Mouse (Mus musculus) ovary, postnatal 14 days (tissue): ENCODE data around the gene Gsap.
"Not testable (repeated sequence)": the region's sequence is repeated elsewhere in the genome, so short reads cannot be mapped to it uniquely, and the experiment has no call there.

Experiments used
- DNase-seq: peaks from one replicate; pipeline ENCODE4 v3.0.0; 2022; ENCODE audit warnings: low spot score

Gene Gsap

DNA sequence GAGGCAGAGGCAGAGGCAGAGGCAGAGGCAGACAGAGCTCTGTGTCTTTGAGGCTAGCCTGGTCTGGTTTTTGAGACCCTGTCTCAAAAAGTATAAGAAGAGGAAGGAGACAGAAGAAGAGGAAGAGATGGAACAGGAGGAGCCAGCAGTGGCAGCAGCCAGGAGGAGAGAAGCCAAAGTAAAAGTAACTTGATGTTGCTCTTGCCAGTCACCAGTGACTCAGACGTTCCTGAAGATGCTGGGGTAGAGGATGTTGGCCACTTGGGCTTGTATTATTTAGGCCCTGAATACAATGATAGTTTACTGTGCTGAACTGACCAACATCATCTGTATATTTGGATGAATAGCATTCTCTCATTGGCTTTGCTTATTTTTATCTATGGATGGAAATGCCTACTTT lies 142.5 kb downstream of the Gsap start:
- no peak for DNase-seq

GRCm38 (mm10) chr5:21329672-21330665 lies 143.9 kb downstream of the Gsap start:
- DNase-seq: no peak

DNA sequence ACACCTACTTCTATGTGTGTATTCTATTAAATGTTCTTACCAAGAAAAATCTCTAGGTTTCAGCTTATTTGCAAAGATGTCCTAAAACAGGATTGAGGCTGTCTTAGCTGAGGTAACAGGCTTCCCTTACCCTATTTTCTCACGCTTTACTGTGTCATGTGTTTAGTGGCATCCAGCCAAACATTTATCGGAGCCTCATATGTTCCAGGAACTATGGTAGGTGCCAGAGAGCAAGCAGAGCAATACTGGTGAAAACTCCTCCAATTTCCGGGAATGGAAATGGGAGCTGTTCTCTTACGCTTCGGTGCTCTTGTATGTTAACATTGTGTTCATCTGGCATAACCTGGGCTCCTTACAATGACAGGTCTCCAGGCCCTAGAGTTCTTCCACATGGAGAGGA lies 145.6 kb downstream of the Gsap start:
- DNase-seq: no peak

DNA sequence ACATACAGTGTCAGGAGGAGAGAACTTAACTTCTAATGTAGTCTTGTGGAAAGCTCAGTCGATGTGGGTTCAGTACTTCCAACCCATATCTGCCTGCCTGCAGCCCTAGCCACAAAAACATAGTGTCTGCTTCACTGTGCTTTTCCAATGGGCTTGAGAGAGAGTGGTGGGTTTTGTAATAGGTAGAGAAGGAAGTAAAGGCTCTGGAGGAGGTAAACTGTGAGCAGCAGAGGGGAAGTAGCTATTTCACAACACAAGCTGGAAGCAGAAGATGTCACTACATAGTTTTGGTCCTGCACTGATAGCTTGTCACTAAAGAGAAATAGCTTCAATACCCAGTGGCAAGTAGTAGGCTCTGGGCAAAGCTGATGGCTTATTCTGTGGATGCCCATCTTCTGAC lies 146.1 kb downstream of the Gsap start:
- no peak for DNase-seq

GRCm38 (mm10) chr5:21342265-21342664 lies 156.2 kb downstream of the Gsap start:
- DNase-seq: not testable (repeated sequence)

DNA sequence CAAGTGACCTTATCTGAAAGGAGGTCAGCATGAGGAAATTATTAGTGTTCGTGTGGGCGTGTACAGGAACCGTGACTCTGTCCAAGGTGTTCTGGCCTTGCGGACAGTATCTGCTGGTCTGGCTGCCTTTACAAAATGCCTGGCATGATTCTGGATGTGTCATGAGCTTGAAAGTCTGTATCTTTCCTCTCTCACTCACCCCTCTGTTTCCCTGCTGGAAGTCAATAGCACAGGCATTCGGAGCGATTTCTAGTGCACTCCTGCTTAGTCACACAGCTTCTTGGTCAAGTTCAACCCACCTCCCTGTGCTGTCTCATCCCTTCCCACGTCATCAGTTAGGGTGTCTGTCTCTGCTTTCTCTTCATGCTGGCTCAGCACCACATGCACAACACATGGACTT lies 162.3 kb downstream of the Gsap start:
- DNase-seq: no peak

- DNase-seq: no peak
Measured at GRCm38 (mm10) chr5:21351678-21352077, 165.6 kb downstream of the Gsap start.

DNA sequence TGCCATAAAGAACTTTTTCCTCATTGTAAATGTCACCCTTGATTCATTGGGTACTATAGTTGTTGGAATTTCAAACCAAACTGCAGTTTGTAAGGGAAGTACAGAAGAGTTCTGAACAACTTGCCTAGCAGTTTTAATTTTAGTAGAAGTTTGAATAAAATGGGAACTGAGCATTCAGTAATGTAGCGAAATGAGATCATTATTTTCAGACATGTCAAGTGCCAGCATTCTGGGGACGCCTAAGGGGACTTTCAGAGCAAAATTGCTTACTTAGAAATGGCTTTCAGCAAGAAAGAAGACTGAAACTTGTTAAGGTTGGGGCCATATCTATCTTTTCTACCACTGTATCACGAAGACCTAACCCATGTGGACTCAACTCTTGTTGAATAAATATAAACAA lies 172.6 kb downstream of the Gsap start:
- DNase-seq: no peak

DNA sequence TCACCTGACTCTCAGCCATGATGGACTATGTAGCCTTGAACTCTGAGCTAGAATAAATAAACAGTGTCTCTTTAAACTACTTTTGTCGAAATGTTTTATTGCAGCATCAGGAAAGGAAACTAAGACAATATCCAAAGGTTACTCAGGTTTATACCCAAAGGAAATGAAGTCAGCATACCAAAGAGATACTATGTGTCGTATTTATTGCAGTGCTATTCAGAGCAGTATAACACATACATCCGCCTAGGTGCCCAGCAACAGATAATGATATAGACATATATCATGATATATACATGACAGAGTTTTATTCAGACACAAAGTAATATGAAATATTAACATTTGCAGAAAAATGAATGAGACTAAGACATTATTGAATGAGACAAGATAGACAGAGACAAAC lies 177.3 kb downstream of the Gsap start:
- no peak for DNase-seq
